Mouse (Mus musculus): Measurements from ENCODE around the gene Hid1. TPM values are rescaled to one million over a fixed set of nuclear protein-coding genes. Genes with fewer than 3 reads are reported as not detected.

The Hid1 gene
- total RNA-seq, 2 experiments from 2014 or later: 0.52 TPM; not detected in 1

Other genes with a start within 250 kb of the Hid1 start
- gene Cd300lf, start 233.8 kb downstream of the Hid1 start, total RNA-seq (2015): 2.1 and 2.3 TPM in 2 replicates
- 1.6 and 1.8 TPM in 2 replicates for gene Cd300lf, start 233.8 kb downstream of the Hid1 start, total RNA-seq (2017)
- 51.4 TPM in 2 replicates for gene Slc9a3r1, start 204.4 kb downstream of the Hid1 start, total RNA-seq (2015)
- gene Slc9a3r1, start 204.4 kb downstream of the Hid1 start, total RNA-seq (2017): 44.7 and 49.4 TPM in 2 replicates
- 7.8 and 8.3 TPM in 2 replicates for gene Tmem104, start 180.3 kb downstream of the Hid1 start, total RNA-seq (2015)
- gene Tmem104, start 180.3 kb downstream of the Hid1 start, total RNA-seq (2017): 2.4 and 8.2 TPM in 2 replicates
- gene Nat9, start 179.9 kb downstream of the Hid1 start, total RNA-seq (2015): 17.4 and 17.8 TPM in 2 replicates
- 20.2 and 25.5 TPM in 2 replicates for gene Nat9, start 179.9 kb downstream of the Hid1 start, total RNA-seq (2017)
- gene Grin2c, start 100.5 kb downstream of the Hid1 start, total RNA-seq (2015): not detected in 2 replicates
- not detected in 2 replicates for gene Grin2c, start 100.5 kb downstream of the Hid1 start, total RNA-seq (2017)
- 9.1 and 9.8 TPM in 2 replicates for gene Fdxr, start 90.7 kb downstream of the Hid1 start, total RNA-seq (2015)
- gene Fdxr, start 90.7 kb downstream of the Hid1 start, total RNA-seq (2017): 14.2 and 19.1 TPM in 2 replicates
- 0.30 and 0.71 TPM in 2 replicates for gene Fads6, start 70.1 kb downstream of the Hid1 start, total RNA-seq (2015)
- gene Fads6, start 70.1 kb downstream of the Hid1 start, total RNA-seq (2017): 0.87 and 2.2 TPM in 2 replicates
- gene Otop2, start 60.6 kb downstream of the Hid1 start, total RNA-seq (2015): not detected in 2 replicates
- gene Otop2, start 60.6 kb downstream of the Hid1 start, total RNA-seq (2017): not detected in 2 replicates
- gene Ush1g, start 45.7 kb downstream of the Hid1 start, total RNA-seq (2015): not detected in 2 replicates
- not detected in 2 replicates for gene Ush1g, start 45.7 kb downstream of the Hid1 start, total RNA-seq (2017)
- not detected in 2 replicates for gene Otop3, start 33.0 kb downstream of the Hid1 start, total RNA-seq (2015)
- gene Otop3, start 33.0 kb downstream of the Hid1 start, total RNA-seq (2017): not detected in 2 replicates
- gene Cdr2l, start 14.2 kb upstream of the Hid1 start, total RNA-seq (2015): 0.20 and 0.42 TPM in 2 replicates
- gene Cdr2l, start 14.2 kb upstream of the Hid1 start, total RNA-seq (2017): 0.08 and 0.34 TPM in 2 replicates
- gene Mrpl58, start 36.0 kb upstream of the Hid1 start, total RNA-seq (2015): 83.4 and 98.3 TPM in 2 replicates
- gene Mrpl58, start 36.0 kb upstream of the Hid1 start, total RNA-seq (2017): 81.1 and 96.4 TPM in 2 replicates
- gene Atp5h, start 52.2 kb upstream of the Hid1 start, total RNA-seq (2015): 703 and 731 TPM in 2 replicates
- gene Atp5h, start 52.2 kb upstream of the Hid1 start, total RNA-seq (2017): 770 and 871 TPM in 2 replicates
- gene Kctd2, start 52.4 kb upstream of the Hid1 start, total RNA-seq (2015): 13.0 and 15.0 TPM in 2 replicates
- 9.0 and 17.0 TPM in 2 replicates for gene Kctd2, start 52.4 kb upstream of the Hid1 start, total RNA-seq (2017)
- not detected in 2 replicates for gene Trim80, start 72.8 kb upstream of the Hid1 start, total RNA-seq (2015)
- not detected in 2 replicates for gene Trim80, start 72.8 kb upstream of the Hid1 start, total RNA-seq (2017)
- gene Slc16a5, start 94.7 kb upstream of the Hid1 start, total RNA-seq (2015): not detected in 2 replicates
- gene Slc16a5, start 94.7 kb upstream of the Hid1 start, total RNA-seq (2017): not detected in 2 replicates
- gene Armc7, start 107.9 kb upstream of the Hid1 start, total RNA-seq (2015): 4.6 and 5.5 TPM in 2 replicates
- 5.1 and 9.0 TPM in 2 replicates for gene Armc7, start 107.9 kb upstream of the Hid1 start, total RNA-seq (2017)
- 64.1 and 65.0 TPM in 2 replicates for gene Nt5c, start 124.1 kb upstream of the Hid1 start, total RNA-seq (2015)
- 105 and 112 TPM in 2 replicates for gene Nt5c, start 124.1 kb upstream of the Hid1 start, total RNA-seq (2017)
- 179 TPM in 2 replicates for gene Jpt1, start 146.6 kb upstream of the Hid1 start, total RNA-seq (2015)
- gene Jpt1, start 146.6 kb upstream of the Hid1 start, total RNA-seq (2017): 143 and 157 TPM in 2 replicates
- gene Sumo2, start 168.5 kb upstream of the Hid1 start, total RNA-seq (2015): 682 and 726 TPM in 2 replicates
- gene Sumo2, start 168.5 kb upstream of the Hid1 start, total RNA-seq (2017): 483 and 527 TPM in 2 replicates
- gene Nup85, start 196.7 kb upstream of the Hid1 start, total RNA-seq (2015): 131 and 149 TPM in 2 replicates
- 131 and 147 TPM in 2 replicates for gene Nup85, start 196.7 kb upstream of the Hid1 start, total RNA-seq (2017)
- gene Mrps7, start 236.2 kb upstream of the Hid1 start, total RNA-seq (2015): 56.9 and 63.7 TPM in 2 replicates
- 43.2 and 50.3 TPM in 2 replicates for gene Mrps7, start 236.2 kb upstream of the Hid1 start, total RNA-seq (2017)
- 27.9 and 28.3 TPM in 2 replicates for gene Gga3, start 236.3 kb upstream of the Hid1 start, total RNA-seq (2015)
- 17.0 and 40.0 TPM in 2 replicates for gene Gga3, start 236.3 kb upstream of the Hid1 start, total RNA-seq (2017)
- 20.4 and 27.4 TPM in 2 replicates for gene Mif4gd, start 245.2 kb upstream of the Hid1 start, total RNA-seq (2015)
- 17.7 and 23.0 TPM in 2 replicates for gene Mif4gd, start 245.2 kb upstream of the Hid1 start, total RNA-seq (2017)